Mouse (Mus musculus) heart, embryonic 11.5 days (tissue): ENCODE results near the gene Tfdp1. TPM values are rescaled to one million over a fixed set of nuclear protein-coding genes. Genes with fewer than 3 reads are reported as not detected.

Experiments used
- ATAC-seq: fragments of 200-750 bp; cut with Nextera tagmentation; replicated peaks from 2 replicates; pipeline ENCODE4 v1.8.0; 2017; ENCODE audit warnings: moderate library complexity; ENCODE audit not compliant: insufficient number of reproducible peaks, low FRiP score, low TSS enrichment
- H3K27ac ChIP-seq: fragments of 300-500 bp; sonication (generic); 2 replicates; pipeline ENCODE4 v1.5.1; 2014; ENCODE audit warnings: mild to moderate bottlenecking, low read depth, low read length
- H3K27me3 ChIP-seq: fragments of 300-500 bp; sonication (generic); 2 replicates; pipeline ENCODE4 v1.6.1; 2014; ENCODE audit warnings: mild to moderate bottlenecking, low read length, mixed read lengths; ENCODE audit not compliant: control insufficient read depth, insufficient read depth
- H3K36me3 ChIP-seq: fragments of 300-500 bp; sonication (generic); 2 replicates; pipeline ENCODE4 v1.6.1; 2014; ENCODE audit warnings: mild to moderate bottlenecking, low read length, moderate library complexity, mixed read lengths; ENCODE audit not compliant: control insufficient read depth, insufficient read depth
- H3K4me1 ChIP-seq: fragments of 300-500 bp; sonication (generic); 2 replicates; pipeline ENCODE4 v1.6.1; 2014; ENCODE audit warnings: low read length; ENCODE audit not compliant: control insufficient read depth, insufficient read depth
- H3K4me2 ChIP-seq: fragments of 300-500 bp; sonication (generic); 2 replicates; pipeline ENCODE4 v1.6.1; 2014; ENCODE audit warnings: mild to moderate bottlenecking, moderate library complexity
- H3K4me3 ChIP-seq: fragments of 300-500 bp; sonication (generic); 2 replicates; pipeline ENCODE4 v1.5.1; 2014; ENCODE audit warnings: low read depth, low read length
- H3K9ac ChIP-seq: fragments of 300-500 bp; sonication (generic); 2 replicates; pipeline ENCODE4 v1.6.1; 2014; ENCODE audit warnings: mild to moderate bottlenecking, low read depth, low read length, moderate library complexity
- H3K9me3 ChIP-seq: fragments of 300-500 bp; sonication (generic); replicated peaks from 2 replicates; pipeline ENCODE4 v1.6.1; 2016; ENCODE audit warnings: low read length; ENCODE audit not compliant: control insufficient read depth
- WGBS: fragments of 180-500 bp; shearing (Covaris S2); extraction: QIAGEN DNeasy Blood & Tissue Kit; methylation state at CpG from one replicate; pipeline ENCODE4 v1.1.7; 2014; ENCODE audit not compliant: insufficient replicate concordance; 5-methylcytosine and 5-hydroxymethylcytosine counted together
- polyA plus RNA-seq: library from polyadenylated mRNA; unstranded; fragments of >200 nt; fragmentation: Nextera tagmentation; extraction: Ambion mirVana; gene quantifications from 2 replicates; pipeline ENCODE4 v1.2.1, GENCODE M21; 2014

Gene Tfdp1
- polyA plus RNA-seq, 1 experiment from 2014 or later, result 108 TPM

- no peaks in the 10 kb centered on the region for H3K4me1 ChIP-seq
- ATAC-seq, result no peak
- peaks cover 5% of the 10 kb centered on the region; the same call in 1 of the 2 replicates for H3K27me3 ChIP-seq
- H3K9ac ChIP-seq, result no peak overlapping the region
- H3K4me2 ChIP-seq, result no peak overlapping the region
- H3K4me3 ChIP-seq, result no peak overlapping the region
- H3K9me3 ChIP-seq, result no peaks in the 10 kb centered on the region
- WGBS, result 52% methylated on average over 12 of the region's 12 CpGs
- H3K27ac ChIP-seq, result no peak overlapping the region
- no peaks in the 10 kb centered on the region for H3K36me3 ChIP-seq
These were observed 75.4 kb downstream of the Tfdp1 start for GRCm38 (mm10) chr8:13413823-13414390.

GRCm38 (mm10) chr8:13415879-13416278 is 77.3 kb downstream of the Tfdp1 start:
- ATAC-seq, result no peak
- Histone ChIP-seq H3K9ac (no peak overlapping the region), H3K4me3 (no peak overlapping the region), H3K4me1 (no peaks in the 10 kb centered on the region), H3K27ac (no peak overlapping the region), H3K27me3 (peaks cover 2% of the 10 kb centered on the region; the same call in 1 of the 2 replicates), H3K36me3 (no peaks in the 10 kb centered on the region), H3K4me2 (no peak overlapping the region), H3K9me3 (no peaks in the 10 kb centered on the region)
- WGBS, result 70% methylated on average over 10 of the region's 10 CpGs

GRCm38 (mm10) chr8:13419111-13419639 is 80.6 kb downstream of the Tfdp1 start:
- Histone ChIP-seq H3K4me3 (no peak overlapping the region), H3K9me3 (0 out of 2 replicates have a peak, but pooled peaks cover 4% of the 10 kb centered on the region), H3K27me3 (no peaks in the 10 kb centered on the region), H3K9ac (no peak overlapping the region), H3K36me3 (no peaks in the 10 kb centered on the region), H3K4me2 (no peak overlapping the region), H3K4me1 (no peaks in the 10 kb centered on the region), H3K27ac (no peak overlapping the region)
- no peak for ATAC-seq
- 70% methylated on average over 2 of the region's 2 CpGs for WGBS

GRCm38 (mm10) chr8:13420970-13421369 is 82.4 kb downstream of the Tfdp1 start:
- ATAC-seq, result no peak

GRCm38 (mm10) chr8:13427351-13427750 is 88.8 kb downstream of the Tfdp1 start:
- ATAC-seq, result no peak
- H3K9ac ChIP-seq, result no peak overlapping the region
- 66% methylated on average over 6 of the region's 6 CpGs for whole genome bisulfite sequencing
- no peak overlapping the region for H3K4me2 ChIP-seq
- no peak overlapping the region for H3K27ac ChIP-seq
- no peaks in the 10 kb centered on the region for H3K36me3 ChIP-seq
- no peak overlapping the region for H3K4me3 ChIP-seq
- no peaks in the 10 kb centered on the region for H3K27me3 ChIP-seq
- no peaks in the 10 kb centered on the region for H3K9me3 ChIP-seq
- H3K4me1 ChIP-seq, result no peaks in the 10 kb centered on the region

More at GRCm38 (mm10) chr8:13420970-13421369, 82.4 kb downstream of the Tfdp1 start:
- no peak overlapping the region for H3K4me3 ChIP-seq
- no peak overlapping the region for H3K4me2 ChIP-seq
- no peak overlapping the region for H3K9ac ChIP-seq
- WGBS, result 85% methylated on average over 6 of the region's 6 CpGs
- 0 out of 2 replicates have a peak, but pooled peaks cover 4% of the 10 kb centered on the region for H3K9me3 ChIP-seq
- no peaks in the 10 kb centered on the region for H3K36me3 ChIP-seq
- no peaks in the 10 kb centered on the region for H3K4me1 ChIP-seq
- H3K27me3 ChIP-seq, result no peaks in the 10 kb centered on the region
- no peak overlapping the region for H3K27ac ChIP-seq

Other genes with a start within 250 kb of the Tfdp1 start
- 29.1 and 30.1 TPM in 2 replicates for gene Pcid2, start 233.3 kb upstream of the Tfdp1 start, polyA plus RNA-seq
- 111 and 130 TPM in 2 replicates for gene Cul4a, start 233.1 kb upstream of the Tfdp1 start, polyA plus RNA-seq
- gene Lamp1, start 179.6 kb upstream of the Tfdp1 start, polyA plus RNA-seq, result 334 and 393 TPM in 2 replicates
- 28.2 and 30.6 TPM in 2 replicates for gene Grtp1, start 138.1 kb upstream of the Tfdp1 start, polyA plus RNA-seq
- gene Adprhl1, start 84.6 kb upstream of the Tfdp1 start, polyA plus RNA-seq, result 132 and 142 TPM in 2 replicates
- 27.0 and 27.2 TPM in 2 replicates for gene Dcun1d2, start 50.6 kb upstream of the Tfdp1 start, polyA plus RNA-seq
- gene Tmco3, start 50.6 kb upstream of the Tfdp1 start, polyA plus RNA-seq, result 34.4 and 39.3 TPM in 2 replicates
- gene Atp4b, start 58.1 kb downstream of the Tfdp1 start, polyA plus RNA-seq, result 0.21 TPM in 1 of 2 replicates, not detected in the other
- 0.04 and 0.06 TPM in 2 replicates for gene Grk1, start 66.3 kb downstream of the Tfdp1 start, polyA plus RNA-seq
- 0.25 and 0.33 TPM in 2 replicates for gene Tmem255b, start 96.4 kb downstream of the Tfdp1 start, polyA plus RNA-seq
- gene Gas6, start 155.7 kb downstream of the Tfdp1 start, polyA plus RNA-seq, result 12.4 and 17.7 TPM in 2 replicates
- not detected in 2 replicates for gene 1700029H14Rik, start 223.7 kb downstream of the Tfdp1 start, polyA plus RNA-seq